Mouse (Mus musculus): ENCODE data around the gene Capns1. TPM values are rescaled to one million over a fixed set of nuclear protein-coding genes. Genes with fewer than 3 reads are reported as not detected.
A peak's percentile ranks its signal among the peaks of the same experiment; 100 is the strongest.
"Not testable (repeated sequence)": the region's sequence is repeated elsewhere in the genome, so short reads cannot be mapped to it uniquely, and the experiment has no call there.

Gene Capns1
- total RNA-seq, 2 experiments from 2014 or later: 303 to 326 TPM

DNA sequence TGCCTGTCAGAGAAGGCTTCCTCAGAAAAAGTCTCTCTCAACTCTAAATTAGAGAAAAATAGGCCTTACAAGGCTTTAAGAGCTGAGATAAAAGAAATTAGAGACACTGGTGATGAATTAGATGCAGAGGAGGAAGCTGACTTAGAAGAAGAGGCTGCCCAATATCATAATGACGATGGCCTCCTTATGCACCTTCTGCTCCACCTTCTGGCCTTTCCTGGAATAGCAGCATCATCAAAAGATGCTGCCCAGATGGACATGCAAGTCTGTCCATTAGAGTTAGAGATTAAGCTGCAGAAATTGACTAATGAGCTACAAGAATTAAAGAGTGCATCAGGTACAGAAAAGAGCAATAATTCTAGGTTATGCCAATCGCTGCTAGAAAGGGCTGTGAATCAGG is 6.8 kb upstream of the Capns1 start:
- DNase-seq: peak; percentile 78 to 86
- intact Hi-C loops (cut with DNase I): loop anchor here (1.0 to 5.0 kb wide), 2 partner anchors 24 to 178 kb away; no protein-coding TSS in a partner anchor

DNA sequence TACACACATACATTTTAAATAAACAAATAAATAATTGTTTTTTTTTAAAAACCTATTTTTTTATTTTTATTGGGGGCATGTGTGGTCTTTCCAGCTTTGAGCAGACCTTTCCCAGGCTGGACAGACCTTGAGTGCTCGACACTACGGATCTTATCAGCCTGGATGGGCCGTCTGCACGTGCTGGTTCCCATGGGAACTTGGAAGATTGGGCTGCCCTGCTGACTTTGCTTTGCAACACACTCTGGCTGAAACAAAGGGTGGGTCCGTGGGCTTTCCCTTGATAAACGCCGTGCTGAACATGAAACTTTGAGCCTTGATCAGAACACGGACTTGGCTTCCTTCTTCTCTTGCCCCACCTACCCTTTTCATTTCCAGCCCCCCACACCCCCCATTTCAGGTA is 5.8 kb upstream of the Capns1 start:
- intact Hi-C loops (cut with DNase I): no loop called here
- DNase-seq: no peak

DNA sequence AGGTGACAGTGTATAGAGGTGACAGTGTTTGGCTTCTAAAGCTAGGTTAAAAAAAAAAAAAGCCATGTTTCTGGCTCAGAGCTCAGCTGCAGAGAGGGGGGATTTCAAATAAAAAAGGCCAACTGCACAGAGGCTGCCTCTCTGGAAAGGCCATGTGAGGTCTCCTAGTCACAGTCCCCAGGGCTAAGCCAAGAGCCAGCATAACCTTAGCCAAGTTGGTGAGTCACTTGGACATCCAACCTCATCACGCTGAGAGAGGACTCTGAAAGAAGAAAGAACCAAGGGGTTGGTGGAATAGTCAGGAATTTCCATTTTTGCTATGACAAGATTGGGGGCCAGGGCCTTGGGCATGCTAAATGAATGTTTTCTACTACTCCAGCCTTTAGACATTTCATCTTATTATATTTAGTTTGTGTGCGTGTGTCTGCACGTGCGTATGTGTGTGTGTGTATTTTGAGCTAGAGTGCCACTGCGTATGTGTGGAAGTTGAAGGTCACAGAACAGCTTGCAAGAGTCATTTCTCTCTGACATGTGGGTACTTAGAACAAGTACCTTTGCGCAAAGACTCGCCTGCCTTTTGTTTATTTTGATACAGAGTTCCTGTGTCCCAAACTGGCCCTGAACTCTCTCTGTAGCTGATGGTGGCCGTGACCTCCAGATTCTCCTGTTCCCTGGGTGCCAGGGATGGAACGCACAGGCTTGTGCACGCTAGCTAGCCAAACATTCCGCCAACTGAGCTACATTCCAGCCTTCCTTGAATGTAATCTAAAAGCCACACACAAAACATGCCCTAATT is 4.5 kb upstream of the Capns1 start:
- peak; percentile 84 for DNase-seq
- intact Hi-C loops (cut with DNase I): no loop called here

DNA sequence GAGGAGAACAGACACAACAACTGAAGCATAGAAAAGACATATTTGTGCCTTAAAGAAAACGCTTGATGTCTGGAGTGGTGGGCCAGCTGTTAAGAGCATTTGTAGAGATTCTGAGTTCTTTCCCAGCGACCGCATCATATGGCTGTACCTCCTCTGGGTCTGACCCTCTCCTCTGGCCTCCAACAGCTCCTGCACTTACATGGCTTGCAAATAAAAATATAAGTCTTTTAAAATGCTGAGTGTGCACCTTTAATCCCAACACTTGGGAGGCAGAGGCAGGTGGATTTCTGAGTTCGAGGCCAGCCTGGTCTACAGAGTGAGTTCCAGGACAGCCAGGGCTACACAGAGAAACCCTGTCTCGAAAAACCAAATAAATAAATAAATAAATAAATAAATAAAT is 2.0 kb upstream of the Capns1 start:
- DNase-seq; intact Hi-C loops (cut with DNase I): not testable (repeated sequence)

DNA sequence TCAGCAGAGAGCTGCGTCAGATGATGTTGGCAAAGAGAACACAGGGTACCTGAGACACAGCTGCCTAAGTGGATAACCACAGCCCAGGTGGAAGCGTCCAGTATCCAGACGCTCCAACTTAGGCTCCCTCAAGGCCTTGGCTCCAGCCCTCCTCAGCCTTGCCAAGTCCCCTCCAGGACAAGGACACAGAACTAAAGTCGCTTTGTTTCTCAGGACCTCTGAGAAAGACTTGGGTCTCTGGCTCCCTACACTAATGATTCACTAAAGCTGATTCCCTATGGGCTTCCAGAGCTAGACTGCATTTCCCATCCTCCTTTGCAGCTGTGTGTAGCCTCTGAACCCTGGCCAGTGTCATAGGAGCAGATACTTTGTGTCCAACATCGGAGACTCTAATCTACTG is 1.6 kb upstream of the Capns1 start:
- intact Hi-C loops (cut with DNase I): no loop called here
- DNase-seq: no peak

DNA sequence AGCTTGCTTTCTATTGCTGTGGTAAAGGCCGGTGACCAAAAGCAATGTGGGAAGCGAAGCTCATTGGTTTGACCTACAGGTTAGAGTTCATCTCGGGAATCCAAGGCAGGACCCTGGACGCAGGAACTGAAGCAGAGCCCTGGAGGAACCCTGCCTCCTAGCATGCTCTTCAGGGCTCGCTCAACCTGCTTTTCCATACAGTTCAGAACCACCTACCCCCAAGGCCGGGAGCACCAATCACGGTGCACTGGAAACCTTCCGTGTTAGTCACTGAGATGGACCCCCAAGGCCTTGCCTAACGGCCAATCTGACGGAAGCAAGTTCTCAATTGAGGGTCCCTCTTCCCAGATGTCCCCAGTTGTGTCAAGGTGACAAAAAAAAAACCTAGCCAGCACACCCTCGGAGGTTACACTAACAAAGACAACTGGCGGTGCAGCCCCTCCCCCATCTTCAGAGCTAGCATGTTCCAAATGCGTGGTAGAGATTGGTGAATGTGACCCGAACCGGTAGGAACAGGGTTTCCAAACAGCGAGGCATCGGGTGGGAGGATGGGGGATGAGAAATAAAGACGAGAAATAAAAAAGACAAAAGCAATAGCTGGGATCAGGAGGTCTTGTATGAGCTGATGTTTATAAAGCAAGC is 1.0 kb upstream of the Capns1 start:
- no peak for DNase-seq
- intact Hi-C loops (cut with DNase I): no loop called here

DNA sequence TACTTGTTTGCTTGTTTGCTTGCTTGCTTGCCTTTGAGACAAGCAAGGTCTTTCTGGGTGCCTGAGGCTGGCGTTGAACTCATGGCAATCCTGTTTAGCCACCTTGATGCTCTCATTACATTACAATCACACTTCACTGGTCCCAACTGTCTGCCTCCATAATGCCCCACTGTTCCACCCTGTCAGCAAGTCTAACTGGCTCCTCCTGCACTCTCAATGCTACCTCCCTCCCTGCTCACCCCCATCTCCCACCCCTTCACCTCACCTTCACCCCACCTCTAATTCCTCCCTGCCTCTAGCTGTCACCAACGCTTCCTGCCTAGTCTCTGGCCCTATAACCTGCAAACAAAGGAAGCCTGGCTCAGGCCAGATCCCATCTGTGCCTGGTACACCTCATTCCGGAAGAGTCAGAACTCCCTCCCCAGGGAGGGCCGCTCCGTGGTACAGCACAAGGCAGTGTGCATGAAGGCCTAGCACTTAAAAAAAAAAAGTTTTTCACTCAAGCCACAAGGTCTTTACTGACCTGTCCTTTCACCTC is 950 bp downstream of the Capns1 start:
- intact Hi-C loops (cut with DNase I): no loop called here

DNA sequence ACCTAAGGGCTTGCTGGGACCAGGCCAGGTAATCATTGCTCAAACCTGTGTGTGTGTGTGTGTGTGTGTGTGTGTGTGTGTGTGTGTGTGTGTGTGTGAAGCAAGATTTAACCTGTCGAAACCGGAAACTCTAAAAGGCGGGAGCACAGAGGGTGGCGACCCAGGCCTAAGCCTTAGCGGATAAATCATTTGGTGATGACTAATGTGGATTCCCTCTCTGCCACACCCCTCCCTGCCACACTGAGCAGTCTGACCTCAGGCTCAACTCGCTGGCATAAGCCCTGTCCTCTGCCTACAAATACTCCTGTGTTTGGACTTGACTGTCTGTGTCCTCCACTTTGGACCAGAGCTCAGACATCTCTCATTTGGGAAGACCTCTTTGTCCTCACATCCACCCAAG is 2.4 kb downstream of the Capns1 start:
- intact Hi-C loops (cut with DNase I): no loop called here
- no peak for DNase-seq

More for the DNA sequence above, 950 bp downstream of the Capns1 start:
- no peak for DNase-seq

DNA sequence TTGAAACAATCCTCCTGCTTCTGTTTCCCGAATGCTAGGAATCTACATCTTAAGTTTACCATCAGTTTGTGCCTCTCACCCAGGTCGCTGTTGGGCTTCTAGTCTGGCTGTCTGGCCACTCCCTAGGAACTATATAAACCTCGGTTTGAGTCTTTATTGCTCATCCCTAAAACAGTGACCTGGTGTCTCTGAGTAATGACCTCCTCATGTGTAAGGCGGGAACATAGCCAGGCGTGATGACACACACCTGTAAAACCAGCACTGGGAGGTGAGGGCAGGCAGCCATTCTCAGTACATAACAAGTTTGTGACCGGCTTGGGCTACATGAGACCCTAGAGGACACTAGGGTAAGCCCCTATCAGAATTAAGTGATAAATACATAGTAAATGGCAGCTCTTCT is 3.1 kb downstream of the Capns1 start:
- intact Hi-C loops (cut with DNase I): no loop called here

DNA sequence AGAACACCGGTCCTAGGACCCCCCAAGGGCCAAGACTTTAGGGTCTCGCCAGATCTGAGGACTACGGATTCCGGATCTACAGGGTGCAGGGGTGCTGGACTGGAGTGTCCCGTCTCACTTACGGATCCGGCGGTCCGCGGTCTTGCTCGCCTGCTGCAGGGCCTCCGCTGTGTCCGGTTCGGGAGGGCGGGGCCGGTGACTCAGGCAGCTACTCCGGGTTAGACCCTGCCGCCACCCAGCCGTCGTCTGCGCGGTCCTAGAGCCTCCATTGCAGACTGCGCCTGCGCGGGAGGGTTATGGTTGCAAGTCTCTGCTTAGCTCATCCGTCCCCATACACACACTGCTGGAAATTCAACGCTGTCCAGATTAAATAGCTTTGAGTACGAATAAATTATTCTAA is 3.7 kb downstream of the Capns1 start:
- DNase-seq: peak; percentile 97
- intact Hi-C loops (cut with DNase I): no loop called here

More for the DNA sequence above, 3.1 kb downstream of the Capns1 start:
- DNase-seq: no peak

DNA sequence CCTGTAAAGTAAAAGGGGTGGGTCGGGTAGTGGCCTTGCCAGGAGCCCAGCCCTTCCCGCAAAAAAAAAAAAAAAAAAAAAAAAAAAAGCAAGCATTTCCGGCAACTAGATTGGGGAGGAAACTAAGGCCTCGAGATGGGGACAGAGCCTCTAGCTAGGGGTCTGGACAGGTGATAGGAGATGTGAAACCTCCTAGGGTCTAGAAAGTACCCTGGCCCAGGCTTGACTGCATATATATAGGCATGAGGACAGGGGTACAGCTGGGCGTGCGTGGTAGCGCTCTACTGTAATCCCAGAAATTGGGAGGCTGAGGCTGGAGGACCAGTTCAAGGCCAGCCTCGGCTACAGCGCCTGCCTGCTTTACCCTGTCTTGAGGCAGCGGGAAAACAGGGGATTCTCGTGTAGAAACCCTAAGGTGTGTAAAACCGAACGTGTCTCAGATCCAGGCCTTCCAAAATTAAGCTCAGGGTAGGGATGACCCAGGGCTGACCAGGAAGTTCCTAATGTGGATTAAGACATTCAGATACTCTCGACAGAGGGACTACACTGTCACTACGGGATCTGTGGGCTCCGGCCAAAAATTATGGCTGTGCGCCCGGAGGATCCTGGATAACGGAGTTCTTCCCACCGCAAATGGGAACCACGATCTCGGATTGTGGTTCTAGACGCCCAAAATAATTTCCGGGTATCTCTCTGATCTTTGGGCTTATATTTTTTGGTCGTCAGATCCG is 4.3 kb downstream of the Capns1 start:
- intact Hi-C loops (cut with DNase I): no loop called here

DNA sequence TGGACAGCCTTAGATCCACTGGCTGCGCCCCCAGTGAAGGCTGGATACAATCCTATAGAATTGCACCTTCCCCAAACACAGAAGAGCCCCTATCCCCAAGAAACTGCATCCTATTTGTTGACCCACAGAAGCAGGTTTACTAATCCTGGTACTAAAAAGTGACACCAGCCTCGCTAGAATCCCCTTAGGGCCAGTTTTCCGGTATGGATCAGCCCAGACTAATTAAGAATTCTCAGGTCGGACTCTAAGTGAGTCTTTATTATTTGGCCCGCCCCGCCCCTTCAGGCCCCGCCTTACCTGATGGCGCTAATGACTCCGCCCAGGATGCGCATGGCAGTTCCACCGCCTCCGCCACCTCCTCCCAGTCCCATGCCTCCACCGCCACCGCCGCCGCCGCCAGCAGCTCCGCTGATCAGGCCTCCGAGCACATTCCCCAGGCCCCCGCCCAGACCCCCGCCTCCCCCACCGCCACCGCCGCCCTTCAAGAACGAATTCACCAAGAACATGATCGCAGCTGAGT is 5.0 kb downstream of the Capns1 start:
- DNase-seq: peak; percentile 81 to 84
- intact Hi-C loops (cut with DNase I): no loop called here

More for the DNA sequence above, 4.3 kb downstream of the Capns1 start:
- peak; percentile 70 to 79 for DNase-seq

DNA sequence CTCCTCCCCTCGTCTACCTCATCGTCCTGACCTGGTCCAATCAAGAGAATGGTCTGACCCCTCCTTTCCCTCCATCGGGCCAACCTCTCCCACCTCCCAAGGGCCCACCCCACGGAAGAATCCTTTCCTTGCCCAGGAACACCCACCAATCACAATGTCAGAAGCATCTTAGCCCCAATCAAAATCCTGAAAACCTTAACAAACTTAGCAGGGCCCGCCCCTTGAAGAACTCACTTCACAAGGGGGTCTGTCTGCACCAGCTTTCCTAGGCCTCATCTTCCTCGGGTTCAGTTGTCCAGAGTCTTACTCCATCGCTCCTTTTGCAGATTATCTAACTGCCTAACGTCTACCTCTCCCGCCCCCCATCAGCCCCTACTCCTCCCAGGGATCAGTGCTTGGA is 5.6 kb downstream of the Capns1 start:
- intact Hi-C loops (cut with DNase I): no loop called here

DNA sequence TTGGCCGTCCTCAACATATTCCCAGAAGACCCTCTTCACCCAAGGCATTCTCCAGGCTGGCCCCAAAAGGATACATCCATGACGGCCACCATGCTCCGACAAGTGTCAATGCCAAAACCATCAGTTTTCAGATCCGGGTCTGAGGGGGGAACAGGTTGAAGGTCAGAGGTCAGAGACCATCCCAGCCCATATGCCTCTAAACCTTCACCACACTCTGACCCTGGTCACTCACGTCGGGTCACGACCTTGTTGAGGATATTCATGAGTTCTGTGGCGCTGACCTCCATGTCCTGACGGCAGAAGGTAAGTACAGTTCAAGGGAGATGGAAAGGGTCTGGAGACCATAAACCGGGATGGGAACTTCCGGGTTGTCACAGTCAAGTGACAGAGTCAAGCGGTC is 6.5 kb downstream of the Capns1 start:
- no peak for DNase-seq
- intact Hi-C loops (cut with DNase I): no loop called here

More for the DNA sequence above, 5.6 kb downstream of the Capns1 start:
- DNase-seq: no peak

DNA sequence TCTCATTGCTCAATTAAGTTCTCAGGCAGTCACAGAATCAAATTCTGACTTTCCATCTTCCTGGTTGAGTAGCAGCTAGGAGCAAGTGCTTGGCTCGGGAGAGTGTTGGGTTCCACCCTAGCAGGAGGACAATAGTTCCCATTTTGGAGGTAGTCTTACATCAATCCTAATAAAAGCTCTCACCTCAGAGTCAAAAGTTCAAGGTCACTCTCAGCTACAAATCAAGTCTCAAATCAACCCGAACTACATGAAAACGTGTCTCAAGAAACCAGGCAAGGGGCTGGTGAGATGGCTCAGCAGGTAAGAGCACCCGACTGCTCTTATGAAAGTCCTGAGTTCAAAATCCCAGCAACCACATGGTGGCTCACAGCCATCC is 9.5 kb downstream of the Capns1 start:
- intact Hi-C loops (cut with DNase I): no loop called here
- no peak for DNase-seq

DNA sequence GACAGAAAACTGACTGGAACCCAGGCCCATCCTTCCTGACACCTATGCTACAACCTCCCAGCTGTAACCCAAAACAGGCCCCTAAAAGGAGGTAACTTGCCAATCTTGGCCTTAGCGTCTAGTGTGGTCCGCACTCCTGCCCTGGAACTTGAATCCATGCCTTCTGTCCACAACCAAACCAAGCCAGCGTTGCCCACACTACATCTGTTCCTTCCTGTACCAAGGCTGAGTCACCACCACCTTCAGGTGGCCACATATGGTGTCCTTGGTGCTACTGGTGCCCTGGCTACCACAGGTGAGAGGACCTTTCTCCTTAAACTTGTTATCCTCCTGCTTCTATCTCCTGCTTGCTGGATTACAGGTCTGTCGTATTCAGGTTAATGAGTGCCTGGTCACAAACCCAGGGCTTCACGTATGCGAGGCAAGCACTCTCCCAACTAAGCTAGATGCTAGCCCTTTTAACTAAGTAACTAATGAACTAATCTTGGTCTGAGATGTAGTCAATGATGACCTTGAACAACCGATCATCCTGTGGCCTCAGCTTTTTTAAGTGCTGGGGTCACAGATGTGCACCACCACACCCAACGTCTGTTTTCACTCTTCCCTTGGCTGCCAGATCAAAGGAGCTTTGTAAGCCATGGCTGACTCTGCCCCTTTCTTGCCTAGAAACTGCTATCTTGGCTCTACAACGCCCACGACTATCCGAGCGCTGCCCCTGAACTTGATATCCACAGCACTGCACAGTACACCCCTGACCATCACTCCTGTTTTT is 10.1 kb downstream of the Capns1 start:
- intact Hi-C loops (cut with DNase I): no loop called here
- DNase-seq: no peak

DNA sequence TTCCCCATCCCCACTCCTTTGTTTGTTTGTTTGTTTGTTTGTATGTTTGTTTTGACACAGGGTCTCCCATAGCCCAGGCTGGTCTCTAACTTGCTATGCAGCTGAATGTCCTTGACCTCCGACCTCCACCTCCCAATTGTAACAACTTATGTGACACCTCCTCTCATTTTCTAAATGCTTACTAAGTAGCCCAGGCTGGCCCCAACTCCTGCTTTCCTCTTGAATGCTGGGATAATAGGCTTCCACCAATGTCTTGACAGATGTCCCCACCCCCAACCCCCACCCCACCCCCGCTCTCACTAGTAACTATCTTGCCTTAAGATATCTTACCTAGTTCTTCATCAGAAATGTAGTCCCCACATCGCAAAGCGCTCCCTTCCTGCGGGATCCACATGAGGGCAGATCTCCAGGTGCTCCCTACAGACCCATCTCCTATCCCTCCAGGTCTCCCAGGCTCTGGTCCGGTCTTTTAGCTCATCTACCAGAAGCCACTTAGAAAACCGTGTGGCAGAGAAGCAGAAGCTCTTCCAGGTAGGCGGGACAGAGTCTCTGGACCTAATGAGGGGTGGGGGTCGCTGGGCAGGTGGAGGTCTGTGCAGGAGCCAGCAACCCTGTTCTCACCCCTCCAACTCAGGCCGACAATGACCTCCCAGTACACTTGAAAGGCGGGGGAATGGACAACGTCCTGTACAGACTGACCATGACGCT is 13.8 kb downstream of the Capns1 start:
- intact Hi-C loops (cut with DNase I): loop anchor here (5.0 kb wide), 1 partner anchor 33 kb away; no protein-coding TSS in a partner anchor
- DNase-seq: no peak

DNA sequence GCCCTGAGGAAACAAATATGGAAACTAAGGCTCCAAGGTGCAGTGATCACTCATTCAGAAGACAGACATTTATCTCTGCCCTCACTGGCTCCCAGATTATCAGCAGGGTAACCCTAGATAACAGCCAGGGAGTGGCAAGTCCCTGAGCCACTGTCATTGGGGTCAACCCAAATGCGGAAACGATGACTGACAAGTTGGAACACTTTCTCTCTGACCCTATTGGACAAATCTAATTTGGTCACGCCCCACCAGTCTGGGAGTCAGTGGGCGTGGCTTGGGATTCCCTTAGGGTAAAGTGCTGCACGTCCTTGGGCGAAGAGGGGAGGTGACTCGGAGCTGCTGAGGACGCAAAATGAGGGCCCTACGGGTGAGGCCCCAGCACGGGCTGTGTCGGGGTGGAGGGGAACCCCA is 14.7 kb downstream of the Capns1 start, which contains the start of gene Cox7a1:
TSS of gene Cox7a1 (plus strand) at position 266 of the 411 bp plus-strand sequence.
- peak; percentile 96 for DNase-seq
- intact Hi-C loops (cut with DNase I): loop anchor here (5.0 kb wide), 1 partner anchor 33 kb away; no protein-coding TSS in a partner anchor

DNA sequence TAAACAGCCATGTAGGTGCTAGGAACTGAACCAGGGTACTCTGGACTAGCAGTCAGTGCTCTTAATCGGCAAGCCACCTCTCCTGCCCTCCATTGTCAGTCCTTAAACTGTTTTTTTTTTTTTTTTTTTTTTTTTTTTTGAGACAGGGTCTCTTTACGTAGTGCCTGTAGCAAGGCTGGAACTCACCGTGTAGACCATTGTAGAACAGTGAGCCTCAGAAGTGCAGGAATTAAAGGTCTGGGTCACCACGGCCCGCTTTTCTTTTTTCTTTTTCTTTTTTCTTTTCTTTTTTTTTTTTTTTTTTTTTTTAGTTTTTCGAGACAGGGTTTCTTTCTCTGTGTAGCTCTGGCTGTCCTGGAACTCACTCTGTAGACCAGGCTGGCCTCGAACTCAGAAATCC is 15.4 kb downstream of the Capns1 start:
- intact Hi-C loops (cut with DNase I): loop anchor here (5.0 kb wide), 1 partner anchor 34 kb away; no protein-coding TSS in a partner anchor
- DNase-seq: not testable (repeated sequence)
